Mouse (Mus musculus) frontal cortex, postnatal 36 days (tissue): Measurements from ENCODE around the gene Defb48.

ENCODE experiments used
- DNase-seq, 2 experiments: peaks; one replicate each; pipeline ENCODE4 v3.0.0; 2022; ENCODE audit warnings: low spot score in 2 of 2

The Defb48 gene

DNA sequence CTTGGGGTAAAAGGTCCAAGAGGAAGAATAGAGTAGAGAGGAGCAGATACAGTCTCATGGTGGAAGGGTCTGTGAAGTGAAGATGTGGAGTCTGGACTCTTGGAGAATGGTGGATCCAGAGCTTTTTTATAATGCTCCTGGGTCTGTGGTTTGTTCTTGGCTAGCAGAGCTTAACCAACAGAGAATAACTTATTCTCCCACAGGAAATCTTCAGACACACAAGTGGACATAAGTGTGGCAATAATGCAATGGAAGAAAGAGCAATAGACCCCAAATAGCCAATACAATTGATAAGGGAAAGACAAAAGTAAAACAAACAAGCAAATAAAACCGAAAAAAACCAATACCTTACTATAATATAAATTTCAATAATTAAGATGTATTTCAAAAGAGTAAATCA is at the start of gene Defb48:
TSS of gene Defb48 (minus strand) at position 101 of the 400 bp plus-strand sequence.
- DNase-seq = no peak

- peak; percentile 33 to 41 for DNase-seq
These were observed 36.3 kb upstream of the Defb48 start for GRCm38 (mm10) chr14:63020524-63021156.

GRCm38 (mm10) chr14:63014667-63015066 is 30.4 kb upstream of the Defb48 start:
- DNase-seq = no peak

- no peak for DNase-seq
These were observed 28.8 kb upstream of the Defb48 start for GRCm38 (mm10) chr14:63013082-63013481.

DNA sequence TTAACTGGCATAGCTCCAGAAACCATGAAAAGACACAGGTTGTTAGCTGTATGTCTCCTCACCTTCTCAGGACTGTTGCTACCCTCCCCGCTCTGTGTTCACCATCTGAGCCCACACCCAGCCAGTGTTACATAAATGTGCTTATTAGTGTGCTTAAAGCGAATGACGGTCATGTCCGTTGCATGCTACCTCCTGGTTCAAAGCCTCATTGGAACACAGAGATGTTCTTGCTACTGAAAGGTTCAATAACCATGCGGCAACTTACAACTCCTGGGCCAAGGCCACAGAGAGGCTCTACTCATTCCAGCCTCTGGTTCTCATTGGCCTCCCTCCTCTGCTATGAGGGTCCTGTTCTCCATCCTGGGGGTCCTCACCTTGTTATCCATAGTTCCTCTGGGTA is 27.2 kb upstream of the Defb48 start, which contains the start of gene Defb43:
TSS of gene Defb43 (plus strand) at position 301 of the 400 bp plus-strand sequence.
- DNase-seq = no peak

DNA sequence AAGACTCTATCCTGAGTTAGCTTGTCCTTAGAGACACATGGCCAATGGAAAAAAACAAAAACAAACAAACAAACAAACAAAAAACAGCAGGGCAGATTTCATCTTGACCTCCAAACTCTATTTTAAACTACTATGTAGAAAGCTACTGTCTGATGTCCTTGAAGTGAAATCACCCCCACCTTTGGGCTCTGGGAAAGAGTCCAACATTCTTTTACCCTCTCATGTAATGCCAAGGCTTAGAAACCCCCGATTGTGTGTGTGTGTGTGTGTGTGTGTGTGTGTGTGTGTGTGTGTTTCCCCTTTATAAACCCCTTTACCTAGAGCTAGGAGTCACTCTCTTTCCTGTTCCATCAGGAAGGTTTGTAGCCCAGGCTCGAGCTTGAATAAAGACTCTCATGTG is 18.3 kb upstream of the Defb48 start:
- DNase-seq = no peak

DNA sequence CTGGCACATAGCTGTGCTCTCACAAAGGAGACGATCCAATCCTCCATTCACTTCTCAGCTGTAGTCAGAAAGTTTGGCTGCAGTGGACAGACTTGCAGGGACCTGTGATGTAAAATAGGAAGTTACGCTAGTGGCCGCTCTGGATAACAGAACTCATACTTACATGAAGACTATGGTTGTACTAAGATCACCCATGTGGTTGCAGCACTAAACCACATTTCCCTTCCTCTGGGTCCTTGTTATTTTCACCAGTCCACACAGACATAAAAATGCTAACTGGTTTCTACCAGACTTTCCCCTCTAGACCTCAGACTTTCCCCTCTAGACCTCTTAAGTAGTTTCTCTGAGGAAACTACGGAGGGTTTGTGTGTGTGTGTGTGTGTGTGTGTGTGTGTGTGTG is 14.7 kb upstream of the Defb48 start:
- no peak for DNase-seq

- no peak for DNase-seq
These were observed 13.5 kb upstream of the Defb48 start, which contains the start of gene Defb47 for GRCm38 (mm10) chr14:62997777-62998176. Gene Defb47 (plus strand): TSS chr14:62998077.

GRCm38 (mm10) chr14:62991849-62992510 is 7.7 kb upstream of the Defb48 start:
- no peak for DNase-seq

DNA sequence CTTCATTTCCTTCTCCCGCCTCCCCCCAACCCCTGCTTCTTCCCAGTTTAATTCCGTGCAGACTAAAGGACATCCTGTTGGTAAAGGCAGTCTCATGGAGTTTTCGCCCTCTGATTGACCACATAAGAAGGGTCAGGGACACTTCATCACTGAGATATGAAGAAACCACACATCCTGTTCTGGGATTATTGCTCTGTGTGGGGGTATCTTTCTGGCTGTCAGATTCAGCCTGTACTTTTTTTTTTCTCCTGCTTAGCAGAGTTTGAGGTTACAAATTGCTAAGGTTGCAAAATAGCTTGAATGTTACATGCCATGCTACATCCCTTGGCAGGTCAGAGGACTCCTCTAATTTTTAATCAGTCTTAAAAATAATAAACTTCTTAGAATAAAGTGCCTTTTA is 7.0 kb upstream of the Defb48 start:
- no peak for DNase-seq

GRCm38 (mm10) chr14:62979815-62980214 is 4.5 kb downstream of the Defb48 start:
- DNase-seq = no peak

DNA sequence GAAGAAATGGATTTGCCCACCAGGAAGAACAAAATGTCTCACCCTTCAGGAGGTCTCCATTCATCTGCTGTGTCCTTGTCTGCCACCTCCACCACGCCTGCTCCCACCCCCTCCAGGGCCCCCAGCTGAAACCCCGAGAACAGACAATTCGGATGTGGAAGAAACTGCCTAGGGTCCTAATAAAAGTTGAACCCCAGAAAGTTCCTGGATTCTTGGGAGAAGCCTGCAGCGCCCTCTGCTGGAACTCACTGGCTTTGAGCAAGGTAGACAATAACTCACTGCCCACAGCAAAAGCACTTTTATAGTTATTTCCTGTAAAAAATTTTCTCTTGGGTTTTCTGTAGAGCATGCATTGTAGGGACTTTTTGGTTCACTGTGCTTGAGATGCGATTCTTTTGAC is 9.3 kb downstream of the Defb48 start:
- DNase-seq = peak; percentile 61 to 69

DNA sequence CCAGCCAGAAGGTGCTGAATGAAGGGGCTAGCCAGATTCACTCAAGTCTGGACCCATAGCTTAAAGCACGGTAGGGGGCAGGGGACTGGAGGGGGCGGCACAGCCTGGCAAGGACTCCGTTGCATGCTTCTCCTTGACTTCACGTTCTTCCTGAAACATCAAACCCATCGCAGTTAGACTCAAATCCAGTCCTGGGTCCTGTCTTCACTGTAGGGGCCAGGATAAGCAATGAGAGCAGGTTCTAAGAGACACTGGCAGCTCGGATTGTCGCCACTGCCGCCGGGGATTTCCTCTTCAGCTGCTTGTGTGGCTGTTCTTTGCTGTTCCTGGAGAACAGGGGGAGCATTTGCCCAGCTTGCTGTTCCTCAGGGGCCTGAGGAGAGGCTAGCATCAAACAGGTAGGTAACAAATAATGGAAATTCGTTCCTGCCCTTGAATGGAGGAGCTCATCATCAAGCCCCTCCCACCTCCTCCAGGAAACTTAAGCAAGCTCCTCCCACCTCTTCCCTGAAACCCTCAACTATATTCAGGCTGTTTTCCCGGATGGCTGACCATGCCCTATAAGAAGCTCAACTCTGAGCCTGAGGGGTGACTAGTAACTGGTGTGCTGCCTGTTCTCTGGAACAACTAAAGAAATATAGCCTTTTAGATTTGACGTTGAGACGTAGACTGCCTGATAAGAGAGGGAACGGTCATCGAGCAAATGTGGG is 18.3 kb downstream of the Defb48 start:
- DNase-seq = no peak

DNA sequence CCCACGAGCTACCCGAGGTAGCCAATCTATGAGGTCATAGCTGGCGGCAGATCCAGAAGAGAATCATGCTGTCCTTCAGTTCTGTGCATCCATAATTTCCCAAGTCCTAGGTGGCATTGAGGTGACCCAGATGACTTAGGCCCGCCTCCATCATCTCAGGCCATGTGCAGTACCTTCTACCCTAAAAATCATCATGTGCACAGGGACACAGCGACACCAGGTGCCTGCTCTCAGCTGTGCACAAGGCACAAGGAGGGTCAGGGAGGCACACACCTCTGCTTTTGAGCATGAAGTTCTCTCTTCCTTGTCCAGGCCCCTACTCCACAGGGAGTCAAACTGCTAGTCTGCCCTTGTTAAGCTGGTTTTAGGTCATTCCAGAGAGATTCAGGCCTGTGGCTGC is 19.0 kb downstream of the Defb48 start:
- DNase-seq = no peak

GRCm38 (mm10) chr14:62963632-62964031 is 20.7 kb downstream of the Defb48 start:
- DNase-seq = no peak

GRCm38 (mm10) chr14:62956091-62956490 is 28.2 kb downstream of the Defb48 start:
- no peak for DNase-seq

GRCm38 (mm10) chr14:62946794-62947193 is 37.5 kb downstream of the Defb48 start:
- no peak for DNase-seq

- peak in 1 of 2 experiments; percentile 6 for DNase-seq
These were observed 43.8 kb downstream of the Defb48 start for GRCm38 (mm10) chr14:62940383-62941074.

GRCm38 (mm10) chr14:62939435-62939834 is 44.9 kb downstream of the Defb48 start:
- no peak for DNase-seq

GRCm38 (mm10) chr14:62937675-62938074 is 46.6 kb downstream of the Defb48 start:
- DNase-seq = peak; percentile 6 to 22

- DNase-seq = no peak
These were observed 47.5 kb downstream of the Defb48 start for GRCm38 (mm10) chr14:62936631-62937380.
